Mouse (Mus musculus) left cerebral cortex, postnatal 10 days (tissue): ENCODE results near the gene Tmco4. TPM values are rescaled to one million over a fixed set of nuclear protein-coding genes. Genes with fewer than 3 reads are reported as not detected.
"Not testable (repeated sequence)": the region's sequence is repeated elsewhere in the genome, so short reads cannot be mapped to it uniquely, and the experiment has no call there.

Source experiments
- DNase-seq, 2 experiments: peaks; one replicate each; pipeline ENCODE4 v3.0.0; 2021 to 2022; ENCODE audit warnings: low spot score in 2 of 2, mixed read lengths in 1 of 2; ENCODE audit errors: extremely low spot score in 1 of 2
- intact Hi-C: fragments of 180-260 bp; cut with DNase I; formaldehyde crosslinking; loops from one replicate; pipeline ENCODE4 v1.15.1; 2025
- total RNA-seq, 2 experiments: library from RNA; stranded (reverse); gene quantifications; 2 replicates each; pipeline ENCODE4 v1.2.3; 2021

The Tmco4 gene
- total RNA-seq, 2 experiments from 2014 or later: 1.3 to 1.7 TPM

- intact Hi-C loops: no loop called here
- DNase-seq: no peak
Measured at GRCm38 (mm10) chr4:138969736-138970135, 3.0 kb upstream of the Tmco4 start.

GRCm38 (mm10) chr4:138971371-138971770, 1.3 kb upstream of the Tmco4 start:
- no peak for DNase-seq
- intact Hi-C loops: no loop called here

GRCm38 (mm10) chr4:138972139-138972826, 405 bp upstream of the Tmco4 start:
- intact Hi-C loops: no loop called here
- peak in 1 of 2 experiments; percentile 67 for DNase-seq

- intact Hi-C loops: no loop called here
- DNase-seq: no peak
Measured at GRCm38 (mm10) chr4:138973719-138974115, 1.0 kb downstream of the Tmco4 start.

GRCm38 (mm10) chr4:138974540-138974939, 1.9 kb downstream of the Tmco4 start:
- intact Hi-C loops, DNase-seq: not testable (repeated sequence)

- DNase-seq: no peak
- intact Hi-C loops: no loop called here
Measured at GRCm38 (mm10) chr4:138975194-138975593, 2.5 kb downstream of the Tmco4 start.

- intact Hi-C loops: no loop called here
- DNase-seq: no peak
Measured at GRCm38 (mm10) chr4:138976046-138976445, 3.4 kb downstream of the Tmco4 start.

- intact Hi-C loops: no loop called here
- DNase-seq: no peak
Measured at GRCm38 (mm10) chr4:138980021-138980420, 7.3 kb downstream of the Tmco4 start.

- intact Hi-C loops: no loop called here
- DNase-seq: no peak
Measured at GRCm38 (mm10) chr4:138980771-138981420, 8.2 kb downstream of the Tmco4 start.

- intact Hi-C loops: no loop called here
Measured at GRCm38 (mm10) chr4:138983422-138983821, 10.7 kb downstream of the Tmco4 start.

GRCm38 (mm10) chr4:138984744-138985143, 12.1 kb downstream of the Tmco4 start:
- no peak for DNase-seq
- intact Hi-C loops: no loop called here

More at GRCm38 (mm10) chr4:138983422-138983821, 10.7 kb downstream of the Tmco4 start:
- no peak for DNase-seq

GRCm38 (mm10) chr4:138986280-138986679, 13.6 kb downstream of the Tmco4 start:
- intact Hi-C loops: no loop called here
- DNase-seq: no peak

- intact Hi-C loops: loop anchor here (5.0 kb wide), 1 partner anchor 62 kb away; no protein-coding TSS in a partner anchor
- no peak for DNase-seq
Measured at GRCm38 (mm10) chr4:138994389-138994788, 21.7 kb downstream of the Tmco4 start.

GRCm38 (mm10) chr4:138996410-138996809, 23.7 kb downstream of the Tmco4 start:
- DNase-seq: no peak
- intact Hi-C loops: no loop called here

- intact Hi-C loops: no loop called here
- no peak for DNase-seq
Measured at GRCm38 (mm10) chr4:138997121-138997520, 24.4 kb downstream of the Tmco4 start.

- DNase-seq: no peak
- intact Hi-C loops: no loop called here
Measured at GRCm38 (mm10) chr4:138998611-138999010, 25.9 kb downstream of the Tmco4 start.

- no peak for DNase-seq
- intact Hi-C loops: no loop called here
Measured at GRCm38 (mm10) chr4:139001026-139001425, 28.3 kb downstream of the Tmco4 start.

- intact Hi-C loops: no loop called here
- no peak for DNase-seq
Measured at GRCm38 (mm10) chr4:139001433-139001832, 28.7 kb downstream of the Tmco4 start.

- no peak for DNase-seq
- intact Hi-C loops: no loop called here
Measured at GRCm38 (mm10) chr4:139004067-139004466, 31.4 kb downstream of the Tmco4 start.

GRCm38 (mm10) chr4:139005214-139005613, 32.5 kb downstream of the Tmco4 start:
- DNase-seq: no peak
- intact Hi-C loops: no loop called here
